Mouse (Mus musculus): ENCODE measurements around the gene Ndufaf7.

The Ndufaf7 gene

GRCm38 (mm10) chr17:78966092-78966883, 29.4 kb downstream of the Ndufaf7 start:
- no peak for DNase-seq

- no peak for DNase-seq
These were observed 31.6 kb downstream of the Ndufaf7 start for GRCm38 (mm10) chr17:78968500-78968899.

GRCm38 (mm10) chr17:78983166-78983565, 46.2 kb downstream of the Ndufaf7 start:
- no peak for DNase-seq

- DNase-seq: no peak
These were observed 46.8 kb downstream of the Ndufaf7 start for GRCm38 (mm10) chr17:78983736-78984135.

- peak; percentile 22 for DNase-seq
These were observed 52.1 kb downstream of the Ndufaf7 start for GRCm38 (mm10) chr17:78989015-78989414.

- DNase-seq: no peak
These were observed 54.6 kb downstream of the Ndufaf7 start for GRCm38 (mm10) chr17:78991549-78991948.

- DNase-seq: no peak
These were observed 55.5 kb downstream of the Ndufaf7 start for GRCm38 (mm10) chr17:78992303-78993027.

- DNase-seq: no peak
These were observed 56.7 kb downstream of the Ndufaf7 start for GRCm38 (mm10) chr17:78993670-78994069.

- no peak for DNase-seq
These were observed 57.4 kb downstream of the Ndufaf7 start for GRCm38 (mm10) chr17:78994382-78994781.

GRCm38 (mm10) chr17:78994931-78995820, 58.2 kb downstream of the Ndufaf7 start:
- DNase-seq: peak; percentile 14
